Mouse (Mus musculus): ENCODE measurements around the gene Kprp.

DNA sequence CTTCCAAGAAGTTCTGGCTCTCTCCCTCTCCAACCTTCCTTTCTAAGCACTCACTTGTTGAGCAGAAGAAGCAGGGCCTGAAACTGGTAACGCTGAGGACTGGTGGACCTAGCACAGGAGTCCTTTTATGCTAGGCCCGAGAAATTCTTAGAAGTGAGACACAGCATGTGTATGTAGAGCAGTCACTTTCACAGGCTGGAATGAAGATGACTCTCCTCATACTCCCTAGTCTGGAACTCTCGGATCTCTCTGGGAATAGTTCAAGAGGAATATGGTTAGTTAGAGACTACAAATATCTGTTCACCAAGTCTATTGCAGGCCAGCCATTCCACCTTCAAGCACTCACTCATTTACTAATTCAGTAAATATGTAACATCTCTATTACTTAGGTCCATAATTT lies 24.1 kb upstream of the Kprp start, which contains the start of gene Lce1l:
- TF ChIP-seq CTCF (IDR thresholded peaks at IDR 0.05; ENCODE audit: low read depth) (no peak), EP300 (IDR thresholded peaks at IDR 0.05; ENCODE audit: low read depth) (no peak)
